Mouse (Mus musculus): ENCODE results near the gene Trim46.

Gene Trim46

DNA sequence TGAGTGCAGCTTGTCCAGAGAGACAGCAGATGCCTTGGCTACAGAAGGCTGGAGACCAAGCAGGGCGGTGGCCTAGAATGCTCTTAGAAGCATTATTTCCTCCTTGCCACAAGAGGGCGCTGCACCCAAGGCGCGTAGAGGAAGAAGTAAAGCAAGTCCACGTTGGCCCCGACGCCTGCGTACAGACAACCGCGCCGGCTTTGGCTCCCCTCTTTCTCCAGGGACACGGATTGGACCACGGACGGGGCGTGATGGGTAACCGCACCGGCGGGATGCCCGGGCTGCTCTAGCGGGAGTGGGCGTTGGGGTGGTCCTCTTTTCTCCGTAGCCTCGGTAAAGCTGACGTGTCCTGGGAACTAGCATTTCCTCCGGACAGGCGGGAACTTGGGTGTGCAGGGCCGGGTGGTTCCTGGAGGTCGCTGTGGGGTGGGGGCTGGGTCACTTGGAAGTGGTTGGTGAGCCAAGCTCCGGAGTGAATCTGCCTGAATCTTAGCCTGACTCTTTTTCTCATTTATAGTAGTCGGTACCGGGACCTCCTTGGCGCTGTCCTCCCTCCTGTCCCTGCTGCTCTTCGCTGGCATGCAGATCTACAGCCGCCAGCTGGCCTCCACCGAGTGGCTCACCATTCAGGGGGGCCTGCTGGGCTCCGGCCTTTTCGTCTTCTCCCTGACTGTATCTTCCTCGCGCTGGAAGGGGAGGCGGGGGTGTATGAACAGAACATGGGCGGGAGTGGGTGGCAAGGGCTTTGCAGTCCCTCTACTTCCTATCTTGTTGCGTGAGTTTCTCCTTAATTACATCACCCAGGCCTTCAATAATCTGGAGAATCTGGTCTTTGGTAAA lies at the start of gene Trim46:
Gene Trim46 (minus strand): TSS at position 49 of the 840 bp plus-strand sequence.
- DNase-seq (ENCODE audit: low spot score) = peak; percentile 92

DNA sequence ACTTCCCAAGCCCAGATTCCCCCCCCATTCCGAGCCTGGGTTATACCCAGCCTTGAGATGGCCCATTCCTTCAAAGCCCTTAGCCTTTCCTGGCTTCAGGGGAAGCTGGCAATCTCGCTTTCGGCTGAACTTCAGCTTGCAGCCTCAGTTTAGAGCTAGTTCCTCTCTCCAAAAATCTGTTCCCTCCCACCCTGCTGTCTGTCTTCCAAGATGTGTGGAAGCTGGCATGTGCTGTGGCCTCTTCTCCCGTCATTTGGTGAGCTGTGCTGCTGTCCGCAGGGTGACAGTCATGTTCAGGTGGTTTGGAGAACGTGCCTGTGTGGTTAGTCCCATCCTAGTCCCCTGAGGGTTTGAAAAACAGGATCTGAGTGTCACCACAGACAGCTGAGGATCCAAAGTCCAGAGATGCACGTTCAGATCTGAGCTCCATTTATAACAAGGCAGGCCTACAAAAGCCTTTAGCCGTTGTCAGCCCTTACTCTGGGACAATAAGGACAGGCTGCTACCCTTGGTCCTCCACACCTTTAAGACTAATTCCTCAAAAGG lies 49.6 kb upstream of the Trim46 start:
- DNase-seq (ENCODE audit: low spot score) = no peak

DNA sequence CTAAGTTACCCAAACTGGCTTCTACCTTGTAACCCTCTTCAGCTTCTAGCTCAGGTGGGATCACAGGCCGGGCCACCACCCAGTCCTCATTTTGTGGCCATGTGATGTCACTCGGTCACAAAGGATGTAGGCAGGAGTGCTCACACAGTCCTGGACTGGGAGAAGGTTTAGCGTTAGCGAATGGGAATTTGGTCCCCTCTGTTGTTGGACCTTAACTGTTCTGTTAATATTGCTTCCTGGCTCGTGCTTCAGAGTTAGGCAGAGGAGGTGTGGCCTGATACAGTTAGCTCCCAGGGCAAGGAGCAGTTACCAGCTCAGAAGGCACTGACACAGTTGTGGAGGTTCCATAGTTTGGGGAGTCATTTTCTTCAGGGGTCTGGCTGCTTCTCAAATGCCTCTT lies 48.1 kb upstream of the Trim46 start:
- no peak for DNase-seq (ENCODE audit: low spot score)

DNA sequence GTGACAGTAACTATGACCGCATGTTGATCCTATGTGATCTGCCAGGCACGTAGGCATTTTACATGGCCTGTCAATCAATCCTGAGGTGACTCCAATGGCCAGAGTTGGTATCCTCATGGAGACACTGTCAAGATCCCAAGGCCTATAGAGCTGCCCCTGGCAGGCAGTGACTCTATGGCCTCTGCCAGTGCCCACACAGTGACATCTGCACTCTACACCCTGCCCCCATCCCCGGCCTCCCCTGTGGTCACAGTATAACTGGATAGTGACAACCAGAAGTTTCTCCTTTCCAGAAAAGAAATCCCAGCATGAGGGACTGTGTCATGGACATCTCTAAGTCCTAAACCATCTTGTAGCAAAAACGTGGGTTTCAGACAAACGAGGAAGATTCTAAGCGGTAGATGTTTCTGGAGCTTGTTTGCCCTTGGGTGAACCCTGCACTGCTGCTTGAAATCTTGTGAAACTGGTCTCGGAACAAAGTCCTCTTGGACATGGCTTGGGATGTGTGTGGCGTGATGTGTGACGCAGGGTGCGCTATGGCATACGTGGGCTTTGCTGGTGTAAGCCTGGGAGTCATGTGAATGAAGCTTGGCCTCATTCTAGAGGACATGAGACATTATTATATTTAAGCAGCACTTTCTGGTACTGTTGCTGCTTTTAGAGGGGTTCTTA lies 47.3 kb upstream of the Trim46 start:
- DNase-seq (ENCODE audit: low spot score) = no peak

DNA sequence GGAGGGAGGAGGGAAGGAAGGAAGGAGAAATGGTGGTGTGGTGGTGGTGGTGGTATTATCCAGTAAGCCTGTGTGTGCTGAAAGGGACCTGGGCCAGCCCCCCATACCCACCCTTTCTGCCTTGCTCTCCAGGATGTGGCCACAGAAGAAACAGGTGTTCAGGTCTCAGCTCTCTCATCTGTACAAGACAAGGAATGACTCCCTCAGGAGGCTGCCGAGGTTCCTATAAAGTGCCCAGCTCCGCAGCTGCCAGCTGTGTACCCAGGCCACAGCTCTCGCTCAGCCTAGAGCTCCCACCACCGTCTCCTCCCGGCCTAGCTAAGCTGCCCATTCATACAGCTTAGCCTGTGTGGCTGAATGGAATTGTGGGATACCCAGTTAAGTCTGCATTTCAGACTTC lies 46.2 kb upstream of the Trim46 start:
- no peak for DNase-seq (ENCODE audit: low spot score)

DNA sequence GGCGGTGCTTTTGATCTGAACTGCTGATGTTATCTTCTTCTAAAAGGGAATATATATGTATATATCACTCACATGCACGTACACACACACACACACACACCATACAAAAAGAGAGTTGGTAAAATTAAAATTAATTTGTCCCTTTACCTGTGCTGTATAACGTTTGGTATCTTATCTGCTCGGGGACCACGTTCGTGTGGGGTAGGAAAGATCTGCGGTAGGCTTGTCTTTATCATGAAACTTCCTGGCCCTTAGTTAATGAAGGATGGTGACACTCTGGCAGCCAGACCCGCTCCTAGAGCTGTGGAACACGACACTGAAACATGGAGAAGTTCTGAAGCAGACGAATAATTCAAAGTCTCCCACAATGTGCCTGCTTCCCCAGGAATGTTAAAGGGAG lies 45.8 kb upstream of the Trim46 start:
- no peak for DNase-seq (ENCODE audit: low spot score)

DNA sequence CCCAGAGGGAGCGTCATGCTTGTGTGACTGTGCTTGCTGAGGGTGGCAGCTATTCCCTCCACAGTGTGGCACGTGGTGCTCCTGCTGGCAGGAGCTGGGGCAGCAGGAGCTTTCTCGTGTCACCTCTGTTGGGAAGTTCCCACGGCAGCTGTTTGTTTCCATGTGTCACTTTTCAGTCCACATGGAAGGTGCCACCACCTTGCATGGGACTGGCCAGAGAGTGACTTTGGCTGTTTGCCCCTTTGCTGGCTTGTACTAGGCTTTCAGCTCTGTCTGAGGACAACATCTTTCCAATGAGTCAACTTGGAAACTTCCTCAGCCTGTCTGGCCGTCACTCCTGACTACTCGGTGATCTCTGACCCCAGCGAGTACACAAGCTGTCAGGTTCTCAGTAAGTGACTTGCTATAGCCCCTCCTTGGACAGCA lies 42.4 kb upstream of the Trim46 start:
- no peak for DNase-seq (ENCODE audit: low spot score)

DNA sequence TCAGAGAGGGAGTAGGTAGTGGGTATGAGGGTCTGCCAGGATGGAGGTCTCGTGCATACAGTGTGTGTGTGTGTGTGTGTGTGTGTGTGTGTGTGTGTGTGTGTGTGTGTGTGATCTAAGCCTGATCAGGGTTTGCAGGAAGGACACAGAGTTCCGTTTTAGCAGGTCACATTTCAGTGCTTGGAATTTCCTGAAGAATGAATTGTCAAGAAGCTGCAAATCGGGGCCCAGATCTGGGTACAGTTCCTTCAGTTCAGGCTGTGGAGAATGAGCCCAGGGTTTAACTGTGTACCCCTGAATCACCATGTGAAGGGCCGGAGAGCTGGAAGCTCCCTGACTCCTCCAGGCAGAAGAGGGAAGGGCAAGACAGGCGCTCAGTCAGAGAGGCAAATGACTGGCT lies 41.2 kb upstream of the Trim46 start:
- DNase-seq (ENCODE audit: low spot score) = no peak

DNA sequence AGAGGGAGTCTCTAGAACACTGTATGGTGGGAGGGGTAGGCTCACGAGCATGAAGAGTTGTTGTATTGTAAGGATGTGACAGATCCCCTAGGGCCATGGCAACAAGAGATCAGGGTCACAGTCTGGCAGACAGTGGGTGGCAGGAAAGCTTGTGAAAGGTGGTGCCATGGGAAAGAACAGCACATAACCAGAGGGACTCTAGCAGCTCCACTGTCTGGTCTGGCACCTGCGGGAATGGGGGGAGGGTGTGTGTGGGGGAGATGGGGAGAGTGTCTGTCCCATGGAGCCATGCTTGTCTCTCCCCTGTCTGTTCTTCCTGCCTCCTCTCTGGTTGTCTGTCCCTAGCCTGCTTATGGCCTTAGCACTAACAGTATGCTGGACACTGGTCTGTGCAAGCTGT lies 39.4 kb upstream of the Trim46 start:
- no peak for DNase-seq (ENCODE audit: low spot score)

DNA sequence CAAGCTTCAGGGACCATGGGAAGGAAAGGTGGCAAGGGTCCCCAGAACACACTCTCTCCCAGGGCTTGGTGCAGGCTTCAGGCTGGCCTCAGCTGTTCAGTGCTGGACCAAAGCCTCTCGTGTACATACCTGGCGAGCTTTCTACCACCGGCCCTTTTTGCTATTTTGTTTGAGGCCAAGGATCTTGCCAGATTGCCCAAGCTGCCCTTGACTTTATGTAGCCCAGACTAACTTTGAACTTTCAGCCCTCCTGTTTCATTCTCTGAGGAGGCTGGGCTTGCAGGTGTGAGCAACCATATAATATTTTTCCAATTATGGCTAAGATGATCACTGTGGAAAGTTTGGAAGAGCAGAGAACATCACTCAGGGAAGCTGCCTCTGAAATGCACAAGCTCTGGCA lies 38.2 kb upstream of the Trim46 start:
- no peak for DNase-seq (ENCODE audit: low spot score)

DNA sequence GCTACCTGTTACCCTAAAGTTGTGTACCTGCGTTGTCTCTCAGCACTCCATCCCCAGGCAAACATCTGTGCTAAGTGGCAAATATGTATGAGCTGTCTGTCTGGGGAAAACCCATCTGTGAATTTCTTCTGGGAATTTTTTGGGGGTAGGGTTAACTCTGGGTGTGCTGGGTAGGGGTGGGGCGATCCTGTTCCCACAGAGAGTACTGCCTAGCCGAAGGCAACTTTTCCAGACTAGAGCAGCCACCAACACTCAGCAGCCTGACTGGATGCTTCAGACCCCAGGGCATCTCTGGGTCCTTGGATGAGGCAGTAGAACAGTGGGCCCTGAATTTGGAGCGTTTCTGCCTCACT lies 36.2 kb upstream of the Trim46 start:
- no peak for DNase-seq (ENCODE audit: low spot score)

DNA sequence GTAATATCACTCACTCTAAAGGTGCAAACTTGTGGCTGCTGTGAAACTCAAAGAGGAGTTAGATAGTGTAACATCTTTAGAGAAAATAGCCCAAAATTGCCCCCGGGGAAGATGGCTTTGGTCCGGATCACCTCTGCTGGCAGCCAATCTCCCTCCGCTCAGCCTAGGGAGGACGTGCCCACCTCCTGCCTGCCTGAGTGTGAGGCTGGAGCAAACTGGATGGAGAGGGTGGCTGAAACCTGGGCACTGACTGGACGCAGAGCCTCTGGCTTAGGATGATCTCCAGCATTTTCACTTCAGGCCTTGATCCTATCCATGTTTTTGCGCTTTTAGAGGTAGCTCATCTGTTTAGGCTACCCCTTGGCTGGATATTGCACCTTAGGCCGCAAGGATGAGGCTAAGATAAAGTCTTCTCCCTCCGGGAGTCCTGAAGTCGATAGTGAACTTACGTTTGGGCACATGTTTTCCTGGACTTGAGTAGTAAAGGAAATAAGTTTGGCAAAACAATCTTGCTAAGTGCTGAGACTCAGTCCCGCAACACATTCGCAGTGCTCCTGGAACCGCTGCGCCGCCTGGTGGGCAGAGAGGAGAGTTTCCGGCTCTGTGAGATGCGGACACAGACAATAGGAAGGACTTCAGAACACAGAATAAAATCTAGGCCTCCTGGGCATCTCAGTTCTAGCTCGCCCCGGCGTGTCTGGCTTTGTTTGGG lies 35.6 kb upstream of the Trim46 start:
- peak; percentile 91 for DNase-seq (ENCODE audit: low spot score)

DNA sequence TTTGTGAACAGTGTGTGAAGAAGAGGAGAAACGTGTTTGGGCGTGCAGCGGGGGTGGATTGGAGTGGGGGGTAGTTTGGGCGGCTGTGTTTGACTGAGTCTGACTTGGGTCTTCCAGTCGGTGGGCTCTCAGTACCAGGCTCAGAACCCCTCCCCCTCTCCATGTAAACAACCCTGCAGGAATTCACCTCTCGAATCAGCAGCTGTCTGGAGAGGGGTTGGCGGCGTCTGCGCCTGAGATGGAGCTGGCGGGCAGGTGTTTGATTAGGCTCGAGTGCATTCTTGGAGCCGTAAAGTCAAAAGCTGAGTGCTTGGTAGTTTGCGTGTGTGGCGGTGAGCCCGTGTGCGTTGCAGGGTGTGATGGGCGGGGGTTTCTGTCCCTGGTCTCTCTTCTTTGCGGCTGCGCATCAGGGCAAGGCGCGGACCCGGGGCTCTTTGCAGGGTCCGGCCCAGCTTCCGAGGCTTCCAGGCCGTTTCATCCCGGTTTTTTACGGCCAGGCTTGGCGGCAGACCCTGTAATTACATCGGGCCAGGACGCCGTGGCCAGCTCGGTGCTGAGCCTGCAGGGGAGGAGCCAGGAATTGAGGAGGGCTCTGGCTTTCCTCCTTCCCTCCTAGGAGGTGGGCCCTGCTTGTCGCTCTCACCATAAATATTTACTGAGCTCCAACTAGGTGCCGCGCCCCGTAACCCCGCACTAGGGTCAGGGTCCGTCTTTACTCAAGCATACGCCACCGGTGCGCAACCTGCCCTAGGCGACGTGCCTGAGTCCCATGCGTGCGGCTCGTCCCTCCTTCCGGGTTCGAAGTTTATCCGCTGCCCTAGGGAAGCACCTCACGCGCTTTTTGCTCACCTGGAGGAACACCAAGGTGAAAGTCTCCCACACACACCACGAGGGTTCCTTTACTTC lies 34.8 kb upstream of the Trim46 start, which contains the start of gene Efna1:
Gene Efna1 (minus strand): TSS at position 537 of the 906 bp plus-strand sequence.
- DNase-seq (ENCODE audit: low spot score) = peak; percentile 82

DNA sequence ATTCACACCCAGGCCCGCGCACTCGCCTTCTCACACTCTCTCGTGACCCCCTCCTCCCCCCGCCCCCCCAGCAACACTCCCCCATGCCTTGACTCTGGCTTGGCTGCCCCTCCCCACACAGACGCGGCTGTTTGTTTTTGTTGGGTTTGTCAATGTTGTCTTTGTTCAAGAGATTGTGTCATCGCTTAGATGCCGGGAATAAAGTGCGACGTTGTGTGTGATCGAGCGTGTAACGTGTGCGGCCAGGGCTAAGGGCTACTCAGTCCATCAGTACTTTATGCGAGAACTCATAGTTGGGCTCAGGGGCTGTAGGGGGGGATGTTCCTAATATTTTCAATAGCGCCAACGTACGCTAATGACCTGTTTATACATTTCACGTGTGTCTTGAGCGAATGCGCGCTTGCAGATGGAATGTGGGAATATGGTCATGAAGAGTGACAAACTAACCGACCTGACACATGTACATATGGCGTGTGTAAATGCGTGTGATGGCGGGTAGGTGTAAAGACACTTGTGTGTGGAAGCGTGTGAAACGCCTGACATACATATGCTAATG lies 34.0 kb upstream of the Trim46 start:
- DNase-seq (ENCODE audit: low spot score) = peak; percentile 62

DNA sequence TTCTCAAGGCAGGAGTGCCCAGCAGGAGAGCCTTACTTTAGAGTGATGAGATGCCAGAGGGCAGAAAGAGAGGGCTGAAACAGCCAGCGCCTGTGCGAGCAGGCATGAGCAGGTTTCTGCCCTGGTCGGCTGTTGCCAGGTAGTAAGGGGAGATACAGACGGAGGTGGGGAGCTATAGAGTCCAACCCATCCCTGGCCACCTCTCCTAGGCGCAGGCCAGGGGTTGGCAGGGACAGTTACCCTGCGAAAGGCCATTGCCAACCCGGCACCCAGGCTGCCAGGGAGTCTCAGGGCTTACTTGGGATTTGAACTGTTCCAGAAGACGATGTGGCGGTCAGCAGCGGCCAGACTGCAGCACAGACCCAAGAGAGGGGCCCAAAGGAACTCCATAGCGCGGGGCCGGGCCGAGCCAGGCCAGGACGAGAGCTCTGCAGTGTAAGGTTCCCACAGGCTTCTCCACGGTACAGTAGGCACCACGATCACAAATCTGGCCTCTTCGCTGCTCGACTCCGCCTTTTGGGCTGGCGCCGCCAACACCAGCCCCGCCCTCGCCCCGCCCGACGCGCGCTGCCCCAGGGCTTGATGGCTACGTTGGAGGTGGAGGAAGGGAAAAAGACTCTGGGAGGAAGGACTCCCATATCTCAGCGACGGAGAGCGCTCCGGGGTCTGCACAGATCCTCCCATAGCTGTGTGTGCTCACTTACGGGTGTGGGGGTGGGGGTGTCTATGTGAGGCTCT lies 33.2 kb upstream of the Trim46 start:
- peak; percentile 92 for DNase-seq (ENCODE audit: low spot score)

DNA sequence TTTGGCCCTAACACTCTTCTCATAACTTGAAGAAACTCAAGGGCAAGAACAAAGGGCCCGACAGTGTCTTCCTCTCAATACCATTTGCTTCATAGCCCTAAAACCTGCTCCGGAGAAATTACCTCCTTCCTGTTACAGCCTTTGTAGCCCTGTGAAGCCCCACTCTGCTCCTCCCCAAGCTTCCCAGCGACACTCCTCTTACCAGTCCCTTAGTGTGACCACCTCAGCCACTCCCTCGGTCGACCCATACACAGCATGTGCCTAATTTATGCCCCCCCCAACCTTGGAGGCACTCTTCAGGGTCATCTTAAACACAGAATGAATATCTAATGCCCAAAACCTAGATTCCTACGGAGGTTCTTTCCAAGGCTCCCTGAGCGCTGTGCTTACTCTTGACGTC lies 32.5 kb upstream of the Trim46 start:
- DNase-seq (ENCODE audit: low spot score) = no peak

DNA sequence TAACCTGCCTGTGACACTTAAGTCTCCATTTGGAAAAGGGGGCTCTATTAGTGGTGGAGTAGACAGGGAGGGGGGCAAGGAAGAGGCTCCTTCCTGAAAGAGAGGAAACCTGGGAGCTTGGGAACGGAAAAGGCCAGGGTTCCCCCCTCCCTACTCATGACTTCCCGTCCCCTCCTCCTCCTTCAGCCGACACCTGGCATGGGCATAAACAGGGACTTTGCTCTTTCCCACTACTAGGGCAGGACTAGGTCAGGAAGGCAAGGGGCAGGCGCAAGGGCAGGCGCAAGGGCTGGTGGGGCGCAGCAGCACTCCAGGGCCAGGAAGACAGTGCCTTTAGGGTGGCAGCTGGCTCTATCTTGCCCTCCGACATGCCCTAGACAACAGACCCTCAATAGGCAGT lies 32.0 kb upstream of the Trim46 start:
- DNase-seq (ENCODE audit: low spot score) = peak; percentile 88

DNA sequence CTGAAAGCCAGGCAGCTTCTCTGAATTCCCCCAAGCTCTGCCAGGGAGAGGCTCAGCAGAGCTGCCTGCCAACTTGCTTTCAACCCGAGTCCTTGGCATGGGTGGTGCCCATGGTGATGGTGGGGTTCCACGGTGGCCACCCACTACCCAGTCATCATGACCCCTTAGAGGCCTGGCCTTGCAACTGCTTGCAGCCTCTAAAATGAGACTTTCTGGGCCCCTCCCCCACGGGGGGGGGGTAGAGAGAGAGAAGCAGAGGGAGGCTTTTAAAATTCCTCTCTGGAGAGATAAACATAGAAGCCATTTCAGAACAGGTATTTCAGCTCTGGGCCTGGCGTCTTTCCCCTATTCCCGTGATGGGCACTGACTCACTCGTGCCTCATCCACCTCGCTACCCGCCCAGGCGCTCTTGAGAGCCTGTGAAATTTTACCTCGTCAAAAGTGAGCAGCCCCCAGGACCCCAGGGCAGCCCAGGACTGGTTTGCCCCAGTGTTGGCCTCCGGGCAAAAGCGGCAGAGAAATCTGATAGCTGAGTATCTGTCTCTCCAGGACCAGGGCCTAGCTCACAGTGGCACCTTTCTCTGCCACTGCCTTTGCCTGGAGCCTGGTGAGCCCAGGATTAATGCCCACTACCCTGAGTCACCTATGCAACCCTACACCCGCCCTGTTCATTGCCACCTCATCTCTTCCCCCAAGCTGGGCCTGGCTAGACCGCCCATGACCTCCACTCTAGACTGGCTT lies 31.3 kb upstream of the Trim46 start:
- DNase-seq (ENCODE audit: low spot score) = peak; percentile 64

DNA sequence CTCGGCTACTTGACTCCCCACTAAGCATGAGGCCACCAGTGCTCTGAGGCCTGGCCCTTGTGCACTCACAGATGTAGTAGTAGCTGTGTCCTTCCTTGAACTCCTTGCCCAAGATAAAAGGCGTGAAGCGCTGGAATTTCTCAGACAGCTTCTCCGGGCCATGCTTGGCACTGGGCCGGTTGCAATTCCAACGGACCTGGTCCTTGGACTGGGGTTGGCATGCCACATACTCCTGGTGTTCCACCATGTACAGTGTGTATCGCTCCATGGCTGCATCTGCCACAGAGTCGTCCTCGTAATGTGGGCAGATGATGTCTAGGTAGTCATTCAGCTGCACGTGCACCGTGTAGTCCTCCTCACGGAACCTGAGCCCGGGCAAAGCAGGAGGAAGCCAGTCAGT lies 30.0 kb upstream of the Trim46 start:
- no peak for DNase-seq (ENCODE audit: low spot score)

DNA sequence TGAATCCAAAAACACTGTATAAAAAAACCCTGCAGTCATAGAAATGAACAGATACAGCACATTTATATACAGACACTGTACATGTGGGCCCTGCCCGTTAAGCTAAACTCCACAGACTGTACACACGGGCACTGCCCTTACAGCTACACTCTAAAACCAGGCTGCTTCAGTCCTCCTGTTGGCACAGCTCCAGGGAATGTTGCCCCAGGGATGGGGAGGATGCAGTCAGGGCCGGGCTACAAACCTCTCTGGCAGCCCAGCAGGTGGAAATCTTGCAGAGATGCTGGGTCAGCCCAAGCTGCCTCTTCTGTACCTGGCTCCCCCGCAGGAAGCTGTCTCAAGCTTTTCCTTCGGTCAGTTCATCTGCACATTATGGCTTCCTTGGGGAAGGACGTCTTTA lies 25.7 kb upstream of the Trim46 start:
- no peak for DNase-seq (ENCODE audit: low spot score)
